In the genomic region with DNA sequence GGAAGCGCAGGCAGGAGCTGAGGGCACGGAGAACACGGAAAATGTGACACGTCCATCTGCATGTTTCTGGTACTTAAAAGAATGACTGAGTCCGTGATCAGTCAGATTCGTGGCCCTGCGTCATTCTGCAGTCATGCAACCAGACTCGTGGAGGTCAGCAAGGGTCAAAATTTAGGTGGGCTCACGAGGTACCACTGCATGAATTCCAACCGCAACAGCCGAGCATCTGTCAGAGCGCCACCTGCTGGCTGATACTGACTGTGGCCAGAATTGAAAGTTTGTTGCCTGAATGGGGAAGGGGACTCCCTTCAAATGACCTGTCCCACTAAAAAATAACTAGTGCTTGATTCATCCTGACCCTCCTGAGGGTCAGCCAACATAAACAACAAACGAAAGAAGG, we compare ENCODE assay signal across 9 mouse cellular contexts. TPM values are rescaled to one million over a fixed set of nuclear protein-coding genes. Genes with fewer than 3 reads are reported as not detected.
DNase-seq lines count a peak whose midpoint lies in the region; ATAC-seq and TF ChIP-seq lines count a peak whose summit lies in the region.
"Had no signal": no experiment of that assay in that cellular context is flagged by ENCODE, and none has a peak within 500 bp of the region (broad histone marks: within the 10 kb centered on the region; RNA-seq: fewer than 3 reads in every experiment).

No protein-coding gene starts in this region.

- peak; percentile 88 for TF ChIP-seq CTCF in midbrain, postnatal 0 days (IDR thresholded peaks at IDR 0.05)

- H3K9ac ChIP-seq in heart, embryonic 16.5 days (ENCODE audit: low read length), result no peak overlapping the region
- no peak overlapping the region for H3K9ac ChIP-seq in midbrain, postnatal 0 days (replicated peaks; ENCODE audit: low read length, poor library complexity, severe bottlenecking)

- H3K4me1 ChIP-seq in heart, embryonic 16.5 days (ENCODE audit: control insufficient read depth, insufficient read depth, low read length), result no peaks in the 10 kb centered on the region
- H3K4me1 ChIP-seq in midbrain, postnatal 0 days (ENCODE audit: insufficient read depth, low read length), result no peaks in the 10 kb centered on the region

- 14% methylated on average over 13 of the region's 13 CpGs for WGBS in heart, embryonic 16.5 days
- 17% methylated on average over 13 of the region's 13 CpGs for WGBS in midbrain, postnatal 0 days

- peak overlapping the region; percentile 38; the same call in 1 of the 2 replicates for H3K4me2 ChIP-seq in heart, embryonic 16.5 days (ENCODE audit: low read depth, low read length)
- peak overlapping the region; percentile 12; the same call in 1 of the 2 replicates for H3K4me2 ChIP-seq in midbrain, postnatal 0 days (ENCODE audit: low read depth, low read length, poor library complexity, severe bottlenecking)

- ATAC-seq in heart, embryonic 16.5 days (replicated peaks; ENCODE audit: extremely low read depth, insufficient read depth, low FRiP score), result no peak
- no peak for ATAC-seq in midbrain, postnatal 0 days (ENCODE audit: low FRiP score)

- no peaks in the 10 kb centered on the region for H3K36me3 ChIP-seq in heart, embryonic 16.5 days (ENCODE audit: control insufficient read depth, insufficient read depth)
- H3K36me3 ChIP-seq in midbrain, postnatal 0 days (ENCODE audit: insufficient read depth, low read length), result no peaks in the 10 kb centered on the region

- H3K4me3 ChIP-seq in heart, embryonic 16.5 days (ENCODE audit: low read length), result no peak overlapping the region
- no peak overlapping the region for H3K4me3 ChIP-seq in midbrain, postnatal 0 days (ENCODE audit: low read depth, low read length)

- DNase-seq in gastrocnemius, adult 18-20 months (ENCODE audit: low spot score), result peak; percentile 37
- no peak for DNase-seq in gastrocnemius, postnatal 25 days
- DNase-seq in A20 (ENCODE audit: low read depth, low spot score), result peak; percentile 71
- DNase-seq in adrenal gland, postnatal 14 days, result peak; percentile 62
- DNase-seq in layer of hippocampus, postnatal 25 days (ENCODE audit: extremely low spot score in 1 of 2, low spot score in 1 of 2), result peak; percentile 32 to 77
- DNase-seq in midbrain, postnatal 0 days (ENCODE audit: low spot score), result peak; percentile 51
- DNase-seq in thymus, postnatal 14 days, result peak; percentile 57

- H3K27me3 ChIP-seq in heart, embryonic 16.5 days (ENCODE audit: control insufficient read depth, insufficient read depth, low read length), result no peaks in the 10 kb centered on the region
- no peaks in the 10 kb centered on the region; the same call in 1 of the 2 replicates for H3K27me3 ChIP-seq in midbrain, postnatal 0 days (ENCODE audit: insufficient read depth, low read length)

- no peaks in the 10 kb centered on the region for H3K9me3 ChIP-seq in heart, embryonic 16.5 days (replicated peaks; ENCODE audit: control insufficient read depth, low read length)
- H3K9me3 ChIP-seq in midbrain, postnatal 0 days (ENCODE audit: low read length), result no peaks in the 10 kb centered on the region

- H3K27ac ChIP-seq in heart, embryonic 16.5 days (ENCODE audit: low read length), result no peak overlapping the region
- no peak overlapping the region for H3K27ac ChIP-seq in midbrain, postnatal 0 days (ENCODE audit: low read depth, low read length)

RNA-seq across cellular contexts. Expression of a gene that starts 30.2 kb away (rescaled TPM):
- 1 to 10 TPM; 1.1 to 2.2 TPM for total RNA-seq in gastrocnemius, adult 18-20 months (2021)
- total RNA-seq in gastrocnemius, postnatal 25 days (2021), result 1 to 10 TPM in 1 of 2 experiments, under 1 TPM in 1; 0.38 to 1.2 TPM
- total RNA-seq in adrenal gland, postnatal 14 days (2021), result 0.67 and 2.0 TPM in 2 replicates
- 1.0 and 1.3 TPM in 2 replicates for polyA plus RNA-seq in heart, embryonic 16.5 days (2015; fragmentation: Nextera tagmentation; extraction: Ambion mirVana)
- not detected for total RNA-seq in layer of hippocampus, postnatal 25 days (2021)
- total RNA-seq in midbrain, postnatal 0 days (2014; rRNA removed), result 0.77 and 1.2 TPM in 2 replicates
- polyA plus RNA-seq in midbrain, postnatal 0 days (2015; fragmentation: Nextera tagmentation; extraction: Ambion mirVana), result 0.27 and 0.49 TPM in 2 replicates
- total RNA-seq: layer of hippocampus, postnatal 36 days had no signal

RNA-seq across cellular contexts. Expression of a gene that starts 48.6 kb away (rescaled TPM):
- total RNA-seq in gastrocnemius, adult 18-20 months (2021), result 1 to 10 TPM; 1.1 to 1.3 TPM
- total RNA-seq in gastrocnemius, postnatal 25 days (2021), result under 1 TPM; 0.77 to 0.96 TPM
- total RNA-seq in adrenal gland, postnatal 14 days (2021), result 4.0 and 8.6 TPM in 2 replicates
- 0.64 and 1.5 TPM in 2 replicates for polyA plus RNA-seq in heart, embryonic 16.5 days (2015; fragmentation: Nextera tagmentation; extraction: Ambion mirVana)
- 100 to 1,000 TPM; 183 to 201 TPM for total RNA-seq in layer of hippocampus, postnatal 25 days (2021)
- 45.2 and 52.2 TPM in 2 replicates for total RNA-seq in midbrain, postnatal 0 days (2014; rRNA removed)
- polyA plus RNA-seq in midbrain, postnatal 0 days (2015; fragmentation: Nextera tagmentation; extraction: Ambion mirVana), result 15.2 and 17.5 TPM in 2 replicates
